Mouse (Mus musculus): ENCODE data around the gene Slitrk3. TPM values are rescaled to one million over a fixed set of nuclear protein-coding genes. Genes with fewer than 3 reads are reported as not detected.
"Not testable (repeated sequence)": the region's sequence is repeated elsewhere in the genome, so short reads cannot be mapped to it uniquely, and the experiment has no call there.

The Slitrk3 gene
- under 1 TPM in 1 of 2 experiments, not detected in 1; 0.08 TPM for total RNA-seq (2021)
- long read RNA-seq, experiment 1: 0 reads
- long read RNA-seq, experiment 2: 0 reads

GRCm38 (mm10) chr3:73057197-73057811 is at the start of gene Slitrk3:
TSS of gene Slitrk3 (minus strand) at chr3:73057803.
- DNase-seq: no peak

GRCm38 (mm10) chr3:73094445-73094844 is 36.8 kb upstream of the Slitrk3 start:
- DNase-seq: not testable (repeated sequence)

GRCm38 (mm10) chr3:73084620-73085019 is 27.0 kb upstream of the Slitrk3 start:
- DNase-seq: no peak

GRCm38 (mm10) chr3:73065823-73066755 is 8.5 kb upstream of the Slitrk3 start:
- no peak for DNase-seq

- no peak for DNase-seq
Observed at GRCm38 (mm10) chr3:73058190-73058589, 587 bp upstream of the Slitrk3 start.

GRCm38 (mm10) chr3:73056492-73057196 is 959 bp downstream of the Slitrk3 start:
- no peak for DNase-seq

GRCm38 (mm10) chr3:73056044-73056438 is 1.6 kb downstream of the Slitrk3 start:
- DNase-seq: no peak

GRCm38 (mm10) chr3:73055399-73056043 is 2.1 kb downstream of the Slitrk3 start:
- DNase-seq: no peak

GRCm38 (mm10) chr3:73053451-73053931 is 4.1 kb downstream of the Slitrk3 start:
- DNase-seq: no peak

GRCm38 (mm10) chr3:73046248-73046647 is 11.4 kb downstream of the Slitrk3 start:
- DNase-seq: no peak

GRCm38 (mm10) chr3:73042256-73042655 is 15.3 kb downstream of the Slitrk3 start:
- no peak for DNase-seq

GRCm38 (mm10) chr3:73006045-73006444 is 51.6 kb downstream of the Slitrk3 start:
- no peak for DNase-seq

- no peak for DNase-seq
Observed at GRCm38 (mm10) chr3:73002933-73003696, 54.5 kb downstream of the Slitrk3 start.

GRCm38 (mm10) chr3:72997517-72997916 is 60.1 kb downstream of the Slitrk3 start:
- DNase-seq: no peak

Other genes starting within 250 kb of the Slitrk3 start
- not detected for gene Sis, start 89.9 kb downstream of the Slitrk3 start, total RNA-seq (2021)

All from gastrocnemius, postnatal 25 days (tissue).